Mouse (Mus musculus): ENCODE measurements at regions not wholly inside any gene's neighbourhood (a gene's known extent, or its start where the extent isn't known, plus 50 kb on each side); places are given as distances from the start of the nearest gene placed in this dataset.

GRCm38 (mm10) chr3:21939738-21940137, 136.7 kb upstream of the Tbl1xr1 start:
- no peaks in the 10 kb centered on the region for H3K36me3 ChIP-seq
- 89% methylated on average over 6 of the region's 6 CpGs for WGBS
- H3K9me3 ChIP-seq (replicated peaks): no peaks in the 10 kb centered on the region

GRCm38 (mm10) chr3:21941596-21941995, 134.9 kb upstream of the Tbl1xr1 start:
- no peak for DNase-seq (ENCODE audit: low spot score)
- WGBS: 93% methylated on average over 2 of the region's 2 CpGs

More at GRCm38 (mm10) chr3:21939738-21940137, 136.7 kb upstream of the Tbl1xr1 start:
- Histone ChIP-seq H3K27ac (no peak overlapping the region), H3K27me3 (ENCODE audit: low read depth, poor library complexity, severe bottlenecking) (no peaks in the 10 kb centered on the region), H3K4me3 (no peak overlapping the region), H3K4me1 (peaks cover 39% of the 10 kb centered on the region)
- DNase-seq (ENCODE audit: low spot score): no peak

GRCm38 (mm10) chr3:21942912-21943311, 133.5 kb upstream of the Tbl1xr1 start:
- no peak overlapping the region for H3K27ac ChIP-seq
- no peak overlapping the region for H3K4me3 ChIP-seq
- WGBS: 93% methylated on average over 1 of the region's 1 CpGs
- H3K27me3 ChIP-seq (ENCODE audit: low read depth, poor library complexity, severe bottlenecking): no peaks in the 10 kb centered on the region
- no peak for DNase-seq (ENCODE audit: low spot score)
- peaks cover 22% of the 10 kb centered on the region for H3K4me1 ChIP-seq
- no peaks in the 10 kb centered on the region for H3K9me3 ChIP-seq (replicated peaks)
- no peaks in the 10 kb centered on the region for H3K36me3 ChIP-seq

More at GRCm38 (mm10) chr3:21941596-21941995, 134.9 kb upstream of the Tbl1xr1 start:
- Histone ChIP-seq H3K9me3 (replicated peaks) (no peaks in the 10 kb centered on the region), H3K27me3 (ENCODE audit: low read depth, poor library complexity, severe bottlenecking) (no peaks in the 10 kb centered on the region), H3K4me3 (no peak overlapping the region), H3K27ac (no peak overlapping the region), H3K4me1 (peaks cover 29% of the 10 kb centered on the region), H3K36me3 (no peaks in the 10 kb centered on the region)

- Histone ChIP-seq H3K9me3 (replicated peaks) (no peaks in the 10 kb centered on the region), H3K27ac (no peak overlapping the region), H3K4me3 (no peak overlapping the region), H3K4me1 (peaks cover 18% of the 10 kb centered on the region), H3K27me3 (ENCODE audit: low read depth, poor library complexity, severe bottlenecking) (no peaks in the 10 kb centered on the region), H3K36me3 (no peaks in the 10 kb centered on the region)
- 68% methylated on average over 4 of the region's 4 CpGs for WGBS
- DNase-seq (ENCODE audit: low spot score): no peak
Observed at GRCm38 (mm10) chr3:21945775-21946174, 130.7 kb upstream of the Tbl1xr1 start.

GRCm38 (mm10) chr3:21947320-21948073, 129.0 kb upstream of the Tbl1xr1 start:
- Histone ChIP-seq H3K4me3 (no peak overlapping the region), H3K36me3 (no peaks in the 10 kb centered on the region), H3K9me3 (replicated peaks) (no peaks in the 10 kb centered on the region), H3K27me3 (ENCODE audit: low read depth, poor library complexity, severe bottlenecking) (no peaks in the 10 kb centered on the region), H3K4me1 (peaks cover 21% of the 10 kb centered on the region), H3K27ac (no peak overlapping the region)
- no peak for DNase-seq (ENCODE audit: low spot score)
- WGBS: 25% methylated on average over 3 of the region's 3 CpGs

- peaks cover 27% of the 10 kb centered on the region for H3K4me1 ChIP-seq
- DNase-seq (ENCODE audit: low spot score): no peak
- no peak overlapping the region for H3K4me3 ChIP-seq
- H3K27ac ChIP-seq: no peak overlapping the region
- no peaks in the 10 kb centered on the region for H3K36me3 ChIP-seq
- WGBS: 72% methylated on average over 4 of the region's 4 CpGs
- no peaks in the 10 kb centered on the region for H3K27me3 ChIP-seq (ENCODE audit: low read depth, poor library complexity, severe bottlenecking)
- no peaks in the 10 kb centered on the region for H3K9me3 ChIP-seq (replicated peaks)
Observed at GRCm38 (mm10) chr3:21948074-21948659, 128.3 kb upstream of the Tbl1xr1 start.

- no peaks in the 10 kb centered on the region for H3K36me3 ChIP-seq
- no peaks in the 10 kb centered on the region for H3K27me3 ChIP-seq (ENCODE audit: low read depth, poor library complexity, severe bottlenecking)
- WGBS: 86% methylated on average over 2 of the region's 2 CpGs
- peaks cover 25% of the 10 kb centered on the region for H3K4me1 ChIP-seq
- no peak for DNase-seq (ENCODE audit: low spot score)
- H3K27ac ChIP-seq: no peak overlapping the region
- no peak overlapping the region for H3K4me3 ChIP-seq
- H3K9me3 ChIP-seq (replicated peaks): no peaks in the 10 kb centered on the region
Observed at GRCm38 (mm10) chr3:21949459-21949858, 127.0 kb upstream of the Tbl1xr1 start.

GRCm38 (mm10) chr3:21950571-21950970, 125.9 kb upstream of the Tbl1xr1 start:
- H3K27ac ChIP-seq: no peak overlapping the region
- no peaks in the 10 kb centered on the region for H3K36me3 ChIP-seq
- H3K27me3 ChIP-seq (ENCODE audit: low read depth, poor library complexity, severe bottlenecking): no peaks in the 10 kb centered on the region
- peaks cover 26% of the 10 kb centered on the region for H3K4me1 ChIP-seq
- no peak overlapping the region for H3K4me3 ChIP-seq
- H3K9me3 ChIP-seq (replicated peaks): no peaks in the 10 kb centered on the region
- 74% methylated on average over 5 of the region's 5 CpGs for WGBS
- DNase-seq (ENCODE audit: low spot score): no peak

- Histone ChIP-seq H3K27ac (no peak overlapping the region), H3K4me1 (peaks cover 24% of the 10 kb centered on the region), H3K27me3 (ENCODE audit: low read depth, poor library complexity, severe bottlenecking) (no peaks in the 10 kb centered on the region), H3K36me3 (no peaks in the 10 kb centered on the region), H3K4me3 (no peak overlapping the region), H3K9me3 (replicated peaks) (no peaks in the 10 kb centered on the region)
- 86% methylated on average over 13 of the region's 13 CpGs for WGBS
- DNase-seq (ENCODE audit: low spot score): no peak
Observed at GRCm38 (mm10) chr3:21951446-21952285, 124.8 kb upstream of the Tbl1xr1 start.

- H3K9me3 ChIP-seq (replicated peaks): no peaks in the 10 kb centered on the region
- no peak for DNase-seq (ENCODE audit: low spot score)
- H3K27me3 ChIP-seq (ENCODE audit: low read depth, poor library complexity, severe bottlenecking): no peaks in the 10 kb centered on the region
- H3K4me1 ChIP-seq: peaks cover 19% of the 10 kb centered on the region
- peak overlapping the region; percentile 23; the same call in 1 of the 2 replicates for H3K27ac ChIP-seq
- no peak overlapping the region for H3K4me3 ChIP-seq
- 78% methylated on average over 8 of the region's 8 CpGs for WGBS
- no peaks in the 10 kb centered on the region for H3K36me3 ChIP-seq
Observed at GRCm38 (mm10) chr3:21952695-21953415, 123.6 kb upstream of the Tbl1xr1 start.

- 88% methylated on average over 6 of the region's 6 CpGs for WGBS
- Histone ChIP-seq H3K27me3 (ENCODE audit: low read depth, poor library complexity, severe bottlenecking) (no peaks in the 10 kb centered on the region), H3K4me1 (peaks cover 14% of the 10 kb centered on the region), H3K27ac (no peak overlapping the region), H3K36me3 (no peaks in the 10 kb centered on the region), H3K9me3 (replicated peaks) (no peaks in the 10 kb centered on the region), H3K4me3 (no peak overlapping the region)
- no peak for DNase-seq (ENCODE audit: low spot score)
Observed at GRCm38 (mm10) chr3:21953416-21953810, 123.0 kb upstream of the Tbl1xr1 start.

GRCm38 (mm10) chr3:21955681-21956080, 120.8 kb upstream of the Tbl1xr1 start:
- Histone ChIP-seq H3K27me3 (ENCODE audit: low read depth, poor library complexity, severe bottlenecking) (no peaks in the 10 kb centered on the region), H3K4me1 (peaks cover 14% of the 10 kb centered on the region), H3K27ac (no peak overlapping the region), H3K9me3 (replicated peaks) (no peaks in the 10 kb centered on the region), H3K36me3 (no peaks in the 10 kb centered on the region), H3K4me3 (no peak overlapping the region)
- 78% methylated on average over 2 of the region's 2 CpGs for whole genome bisulfite sequencing
- DNase-seq (ENCODE audit: low spot score): peak; percentile 24
